Mouse (Mus musculus) brain, adult 10 weeks (tissue): ENCODE data around the gene Ifna4. TPM values are rescaled to one million over a fixed set of nuclear protein-coding genes. Genes with fewer than 3 reads are reported as not detected.

Source experiments
- polyA plus RNA-seq: library from polyadenylated mRNA; stranded (reverse); fragments of 350-450 nt; fragmentation: Illumina TruSeq; extraction: RNeasy Lipid Tissue Mini Kit (QIAGEN cat#74804); gene quantifications from one replicate; pipeline ENCODE4 v1.2.3, GENCODE M21; 2015; ENCODE audit warnings: low read depth, low replicate concordance

The Ifna4 gene
- polyA plus RNA-seq: not detected

DNA sequence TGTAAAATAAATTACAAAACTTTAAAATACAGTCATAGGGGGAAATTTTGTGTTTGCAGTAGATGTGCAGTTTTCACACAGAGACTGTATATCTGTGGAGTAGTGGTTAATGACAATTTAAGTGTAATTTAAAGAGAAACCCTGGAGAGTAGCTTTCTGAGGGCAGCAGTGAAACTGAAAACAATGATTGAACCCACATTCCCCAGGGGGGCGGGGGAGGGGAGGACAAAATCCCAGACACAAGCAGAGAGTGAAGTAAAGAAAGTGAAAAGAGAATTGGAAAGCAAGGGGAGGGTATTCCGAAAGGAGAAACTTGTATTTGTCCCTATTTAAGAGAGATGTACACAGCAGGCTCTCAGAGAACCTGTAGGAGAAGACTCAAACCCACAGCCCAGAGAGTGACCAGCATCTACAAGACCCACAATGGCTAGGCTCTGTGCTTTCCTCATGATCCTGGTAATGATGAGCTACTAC, at the start of gene Ifna4:
Ifna4 (plus strand) TSS at position 424 of the 474 bp plus-strand sequence.

DNA sequence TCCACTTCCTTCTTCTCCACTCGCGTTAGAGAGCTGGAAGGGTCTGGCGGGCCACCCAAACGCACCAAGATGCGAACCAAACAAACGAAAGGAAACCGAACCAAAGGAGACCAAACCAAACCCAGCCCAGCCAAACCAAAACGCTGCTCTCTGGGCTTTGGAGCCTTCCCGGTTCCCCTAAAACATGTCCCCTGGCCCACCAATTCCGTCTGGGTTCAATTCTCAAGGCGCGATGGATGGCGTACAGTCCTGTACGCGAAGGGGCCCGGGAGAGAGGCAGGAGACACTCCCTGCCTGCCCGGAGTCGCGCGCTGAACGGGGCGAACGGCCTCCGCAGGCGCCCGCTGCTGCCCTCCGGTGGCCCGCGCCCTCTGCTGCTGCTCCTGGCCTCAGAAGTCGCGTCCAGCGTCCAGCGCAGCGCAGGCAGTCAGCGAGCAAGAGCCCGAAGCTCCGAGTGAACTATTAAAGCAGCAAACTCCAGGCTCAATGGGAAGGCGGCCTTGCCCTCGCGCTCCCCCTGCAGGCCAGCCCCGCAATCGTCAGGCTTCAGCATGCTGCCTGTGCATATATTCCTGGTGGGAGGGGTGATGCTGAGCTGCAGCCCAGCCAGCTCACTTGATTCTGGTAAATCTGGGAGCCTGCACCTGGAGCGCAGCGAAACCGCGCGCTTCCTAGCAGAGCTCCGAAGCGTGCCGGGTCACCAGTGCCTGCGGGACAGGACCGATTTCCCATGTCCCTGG, 47.6 kb upstream of the Ifna4 start, which contains the start of gene Gm13275:
Gm13275 (plus strand) TSS at position 552 of the 740 bp plus-strand sequence.

GRCm38 (mm10) chr4:88797097-88797496, 44.6 kb upstream of the Ifna4 start, which contains the start of gene Gm13279:
Gm13279 (plus strand) TSS chr4:88797397.

DNA sequence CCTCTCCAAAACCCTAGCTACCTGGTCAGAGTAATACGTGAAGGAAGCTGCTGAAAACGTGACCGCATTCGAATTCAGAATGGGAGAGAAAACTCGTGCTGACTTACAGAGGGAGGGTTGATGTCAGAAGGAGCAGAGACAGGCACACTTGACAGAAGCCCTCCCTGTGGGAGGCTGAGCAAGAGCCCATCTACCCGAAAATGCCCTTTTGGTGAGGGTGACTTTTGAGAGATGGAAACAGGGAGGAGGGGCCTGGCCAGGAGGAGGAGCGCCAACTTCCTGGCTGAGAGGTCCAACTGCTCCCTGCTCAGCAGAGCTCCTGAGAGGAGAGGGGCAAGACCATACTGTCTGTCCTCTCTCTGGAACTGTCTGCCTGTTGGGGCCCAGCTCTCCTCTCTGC, 42.3 kb upstream of the Ifna4 start, which contains the start of gene Gm13285:
Gm13285 (plus strand) TSS at position 301 of the 400 bp plus-strand sequence.

GRCm38 (mm10) chr4:88802954-88803353, 38.7 kb upstream of the Ifna4 start, which contains the start of gene Gm13287:
Gm13287 (plus strand) TSS chr4:88803254.

GRCm38 (mm10) chr4:88805231-88805630, 36.4 kb upstream of the Ifna4 start, which contains the start of gene Gm13288:
Gm13288 (plus strand) TSS chr4:88805531.

GRCm38 (mm10) chr4:88815928-88816327, 25.7 kb upstream of the Ifna4 start, which contains the start of gene Ifna7:
Ifna7 (plus strand) TSS chr4:88816228.

DNA sequence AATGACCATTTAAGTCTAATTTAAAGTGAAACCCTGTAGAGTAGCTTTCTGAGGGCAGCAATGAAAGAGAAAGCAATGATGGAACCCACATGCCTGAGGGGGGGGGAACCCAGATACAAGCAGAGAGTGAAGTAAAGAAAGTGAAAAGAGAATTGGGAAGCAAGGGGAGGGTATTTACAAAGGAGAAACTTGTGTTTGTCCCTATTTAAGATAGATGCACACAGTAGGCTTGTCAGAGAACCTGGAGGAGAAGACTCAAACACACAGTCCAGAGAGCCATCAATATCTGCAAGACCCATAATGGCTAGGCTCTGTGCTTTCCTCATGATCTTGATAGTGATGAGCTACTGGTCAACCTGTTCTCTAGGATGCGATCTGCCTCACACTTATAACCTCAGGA, 22.0 kb upstream of the Ifna4 start, which contains the start of gene Ifna11:
Ifna11 (plus strand) TSS at position 301 of the 400 bp plus-strand sequence.

GRCm38 (mm10) chr4:88827116-88827515, 14.5 kb upstream of the Ifna4 start, which contains the start of gene Ifna6:
Ifna6 (plus strand) TSS chr4:88827416.

DNA sequence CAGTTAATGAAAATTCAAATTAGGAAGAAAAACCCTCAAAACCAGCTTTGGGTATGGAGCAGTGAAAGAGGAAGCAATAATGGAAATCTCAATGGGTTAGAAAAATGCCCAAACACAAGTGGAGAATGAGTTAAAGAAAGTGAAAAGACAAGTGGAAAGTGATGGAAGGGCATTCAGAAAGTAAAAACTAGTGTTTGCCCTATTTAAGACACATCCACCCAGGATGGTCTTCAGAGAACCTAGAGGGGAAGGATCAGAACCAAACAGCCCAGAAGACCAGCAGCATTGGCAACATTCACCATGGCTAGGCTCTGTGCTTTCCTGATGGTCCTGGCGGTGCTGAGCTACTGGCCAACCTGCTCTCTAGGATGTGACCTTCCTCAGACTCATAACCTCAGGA, 6.4 kb upstream of the Ifna4 start, which contains the start of gene Ifna5:
Ifna5 (plus strand) TSS at position 301 of the 400 bp plus-strand sequence.

GRCm38 (mm10) chr4:88849698-88850097, 8.0 kb downstream of the Ifna4 start, which contains the start of gene Ifna1:
Ifna1 (plus strand) TSS chr4:88850087.

DNA sequence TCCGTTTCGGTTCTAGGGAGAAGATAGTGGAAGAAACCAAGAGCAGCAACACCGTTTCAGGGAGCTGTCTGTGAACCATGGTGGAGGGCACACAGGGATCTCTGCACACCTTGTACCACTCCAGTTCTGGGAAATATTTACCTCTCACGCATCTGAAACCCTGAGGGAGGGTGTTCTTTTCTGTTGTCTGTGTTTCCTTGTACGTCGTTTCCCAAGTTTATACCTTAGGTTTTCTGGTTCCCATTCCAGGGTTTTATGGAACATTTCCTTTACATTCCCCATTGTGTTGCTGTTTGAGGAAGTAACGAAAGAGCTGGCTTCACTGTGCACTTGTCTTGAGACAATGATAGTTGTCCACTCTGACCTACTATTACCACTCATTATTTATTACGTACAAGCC, 38.4 kb downstream of the Ifna4 start, which contains the start of gene Ifne:
Ifne (minus strand) TSS at position 101 of the 400 bp plus-strand sequence.

Other genes with a start within 250 kb of the Ifna4 start
- gene Ifna9, start 249.5 kb upstream of the Ifna4 start, polyA plus RNA-seq: not detected
- not detected for gene Ifna12, start 238.5 kb upstream of the Ifna4 start, polyA plus RNA-seq
- gene C87499, start 207.4 kb upstream of the Ifna4 start, polyA plus RNA-seq: not detected
- not detected for gene Ifna13, start 197.4 kb upstream of the Ifna4 start, polyA plus RNA-seq
- gene Ifna16, start 164.9 kb upstream of the Ifna4 start, polyA plus RNA-seq: not detected
- gene Ifna2, start 157.9 kb upstream of the Ifna4 start, polyA plus RNA-seq: not detected
- gene Ifnab, start 150.5 kb upstream of the Ifna4 start, polyA plus RNA-seq: not detected
- not detected for gene Gm26566, start 120.1 kb upstream of the Ifna4 start, polyA plus RNA-seq
- 77.2 TPM for gene Klhl9, start 119.4 kb upstream of the Ifna4 start, polyA plus RNA-seq
- gene Gm13271, start 87.0 kb upstream of the Ifna4 start, polyA plus RNA-seq: not detected
- gene Gm13283, start 81.7 kb upstream of the Ifna4 start, polyA plus RNA-seq: not detected
- not detected for gene Gm13290, start 68.0 kb upstream of the Ifna4 start, polyA plus RNA-seq
- not detected for gene Gm13289, start 64.9 kb upstream of the Ifna4 start, polyA plus RNA-seq
- gene Gm13272, start 62.0 kb upstream of the Ifna4 start, polyA plus RNA-seq: not detected
- gene Ifnz, start 59.7 kb upstream of the Ifna4 start, polyA plus RNA-seq: not detected
- gene Gm13276, start 56.2 kb upstream of the Ifna4 start, polyA plus RNA-seq: not detected
- not detected for gene Gm13277, start 53.2 kb upstream of the Ifna4 start, polyA plus RNA-seq
- gene Gm13278, start 50.3 kb upstream of the Ifna4 start, polyA plus RNA-seq: not detected
- gene Gm13275, start 47.4 kb upstream of the Ifna4 start, polyA plus RNA-seq: not detected
- not detected for gene Gm13279, start 44.5 kb upstream of the Ifna4 start, polyA plus RNA-seq
- not detected for gene Gm13285, start 42.2 kb upstream of the Ifna4 start, polyA plus RNA-seq
- gene Gm13287, start 38.6 kb upstream of the Ifna4 start, polyA plus RNA-seq: not detected
- gene Gm13288, start 36.3 kb upstream of the Ifna4 start, polyA plus RNA-seq: not detected
- gene Ifna7, start 25.6 kb upstream of the Ifna4 start, polyA plus RNA-seq: not detected
- gene Ifna11, start 21.9 kb upstream of the Ifna4 start, polyA plus RNA-seq: not detected
- not detected for gene Ifna6, start 14.4 kb upstream of the Ifna4 start, polyA plus RNA-seq
- not detected for gene Ifna5, start 6.3 kb upstream of the Ifna4 start, polyA plus RNA-seq
- not detected for gene Ifna1, start 8.2 kb downstream of the Ifna4 start, polyA plus RNA-seq
- not detected for gene Ifne, start 38.3 kb downstream of the Ifna4 start, polyA plus RNA-seq